Mouse (Mus musculus) intestine, postnatal 0 days (tissue): Measurements from ENCODE around the gene Atp8a2. TPM values are rescaled to one million over a fixed set of nuclear protein-coding genes. Genes with fewer than 3 reads are reported as not detected.

Experiments used
- ATAC-seq: fragments of 200-750 bp; cut with Nextera tagmentation; 2 replicates; pipeline ENCODE4 v1.8.0; 2017; ENCODE audit warnings: mild to moderate bottlenecking, moderate TSS enrichment, moderate library complexity
- H3K27ac ChIP-seq: fragments of 300-500 bp; sonication (generic); 2 replicates; pipeline ENCODE4 v1.5.1; 2014; ENCODE audit warnings: mild to moderate bottlenecking, low read depth, low read length, moderate library complexity
- H3K27me3 ChIP-seq: fragments of 300-500 bp; sonication (generic); replicated peaks from 2 replicates; pipeline ENCODE4 v1.6.1; 2014; ENCODE audit warnings: low read length, mixed read lengths; ENCODE audit not compliant: control insufficient read depth, insufficient read depth
- H3K36me3 ChIP-seq: fragments of 300-500 bp; sonication (generic); 2 replicates; pipeline ENCODE4 v1.6.1; 2014; ENCODE audit warnings: mild to moderate bottlenecking, moderate library complexity; ENCODE audit not compliant: control insufficient read depth, insufficient read depth
- H3K4me1 ChIP-seq: fragments of 300-500 bp; sonication (generic); replicated peaks from 2 replicates; pipeline ENCODE4 v1.6.1; 2014; ENCODE audit warnings: antibody characterized with exemption, low read length, mixed read lengths; ENCODE audit not compliant: control insufficient read depth, insufficient read depth
- H3K4me2 ChIP-seq: fragments of 300-500 bp; sonication (generic); replicated peaks from 2 replicates; pipeline ENCODE4 v1.6.1; 2014; ENCODE audit warnings: low read depth, mild to moderate bottlenecking, moderate library complexity
- H3K4me3 ChIP-seq: fragments of 300-500 bp; sonication (generic); 2 replicates; pipeline ENCODE4 v1.5.1; 2014; ENCODE audit warnings: low read depth, low read length
- H3K9ac ChIP-seq: fragments of 300-500 bp; sonication (generic); 2 replicates; pipeline ENCODE4 v1.6.1; 2014; ENCODE audit warnings: mild to moderate bottlenecking, low read depth, low read length
- H3K9me3 ChIP-seq: fragments of 300-500 bp; sonication (generic); 2 replicates; pipeline ENCODE4 v1.6.1; 2016; ENCODE audit warnings: mixed run types; ENCODE audit not compliant: control insufficient read depth
- CTCF ChIP-seq: sonication (generic); IDR thresholded peaks from 2 replicates; pipeline ENCODE4 v1.5.1; 2016; ENCODE audit warnings: low read depth, mild to moderate bottlenecking, control low read depth, antibody characterized with exemption, moderate library complexity
- WGBS: fragments of 180-500 bp; shearing (Covaris S2); extraction: QIAGEN DNeasy Blood & Tissue Kit; methylation state at CpG from one replicate; pipeline ENCODE4 v1.1.7; 2014; 5-methylcytosine and 5-hydroxymethylcytosine counted together
- polyA plus RNA-seq: library from polyadenylated mRNA; unstranded; fragments of >200 nt; fragmentation: Nextera tagmentation; extraction: Ambion mirVana; gene quantifications from 2 replicates; pipeline ENCODE4 v1.2.1, GENCODE M21; 2015

Gene Atp8a2
- polyA plus RNA-seq, 1 experiment from 2014 or later: 5.1 TPM

DNA sequence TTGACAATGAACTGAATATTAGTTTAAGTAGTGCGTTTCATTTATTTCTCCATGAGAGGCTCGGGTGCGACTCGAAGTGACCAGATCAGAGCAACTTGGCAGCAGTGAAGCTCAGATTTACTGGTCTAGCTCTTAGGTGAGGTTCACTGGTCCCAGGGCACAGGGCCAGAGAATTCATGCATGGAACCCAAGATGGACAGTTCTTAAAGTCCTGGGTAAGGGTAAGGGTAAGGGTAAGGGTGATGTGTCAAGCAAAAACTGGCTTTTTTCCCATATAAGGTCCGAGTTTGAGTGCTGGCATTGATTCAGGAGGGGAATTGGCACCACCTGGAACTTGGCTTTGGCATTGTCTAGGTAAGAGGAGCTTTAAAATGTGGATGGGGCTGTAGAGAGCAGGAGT lies 305.5 kb downstream of the Atp8a2 start:
- Histone ChIP-seq H3K9ac (no peak overlapping the region), H3K4me3 (no peak overlapping the region), H3K27ac (no peak overlapping the region), H3K9me3 (no peaks in the 10 kb centered on the region), H3K36me3 (no peaks in the 10 kb centered on the region), H3K4me2 (no peak overlapping the region), H3K27me3 (no peaks in the 10 kb centered on the region), H3K4me1 (no peaks in the 10 kb centered on the region)
- no peak for ATAC-seq
- WGBS: 89% methylated on average over 5 of the region's 5 CpGs
- TF ChIP-seq CTCF: no peak

DNA sequence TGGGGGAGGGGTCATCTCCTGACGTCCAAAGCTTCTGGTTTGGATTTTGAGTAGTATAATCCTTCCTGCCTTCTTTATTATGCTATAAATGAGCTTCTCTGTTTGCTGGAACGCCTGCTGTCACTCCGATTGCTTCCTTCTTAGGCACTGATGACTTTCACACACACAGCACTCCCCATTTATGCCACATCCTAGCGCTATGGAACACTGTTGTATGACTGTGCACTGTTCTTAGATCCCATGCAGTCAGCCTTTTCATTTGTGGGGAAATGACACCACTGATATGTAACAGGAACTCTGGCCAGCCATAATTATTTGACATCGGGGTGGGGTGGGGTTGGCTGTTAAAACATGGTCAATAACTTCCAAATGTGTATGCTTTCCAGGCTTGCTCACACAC lies 306.2 kb downstream of the Atp8a2 start:
- H3K27ac ChIP-seq: no peak overlapping the region
- 0 out of 2 replicates have a peak, but pooled peaks have one; percentile 2 for TF ChIP-seq CTCF
- no peak overlapping the region for H3K9ac ChIP-seq
- H3K4me3 ChIP-seq: no peak overlapping the region
- H3K4me1 ChIP-seq: no peaks in the 10 kb centered on the region
- no peaks in the 10 kb centered on the region for H3K27me3 ChIP-seq
- H3K4me2 ChIP-seq: no peak overlapping the region
- H3K9me3 ChIP-seq: no peaks in the 10 kb centered on the region
- 41% methylated on average over 5 of the region's 5 CpGs for WGBS
- no peaks in the 10 kb centered on the region for H3K36me3 ChIP-seq
- peak; percentile 68 for ATAC-seq

DNA sequence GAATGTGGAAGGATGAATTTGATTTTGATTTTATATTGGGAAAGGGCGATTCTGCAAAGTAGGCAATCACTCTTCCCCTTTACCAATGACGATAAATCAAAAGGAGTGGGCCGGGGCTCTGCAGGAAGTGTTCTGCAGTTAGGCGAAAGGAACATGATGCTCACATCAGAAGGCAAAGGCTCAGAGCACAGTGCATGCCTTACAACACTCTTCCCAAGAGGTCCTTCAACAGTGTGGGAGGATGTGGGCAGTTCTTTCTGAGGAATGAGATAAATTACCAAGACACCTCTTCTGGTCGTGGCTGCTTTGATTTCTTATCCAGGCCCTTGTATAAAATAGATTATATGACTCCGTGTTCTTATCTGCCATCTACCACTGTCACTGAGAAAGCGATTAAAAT lies 306.9 kb downstream of the Atp8a2 start:
- ATAC-seq: no peak
- no peaks in the 10 kb centered on the region for H3K9me3 ChIP-seq
- no peaks in the 10 kb centered on the region for H3K36me3 ChIP-seq
- H3K4me3 ChIP-seq: no peak overlapping the region
- H3K9ac ChIP-seq: no peak overlapping the region
- no peak overlapping the region for H3K4me2 ChIP-seq
- 72% methylated on average over 7 of the region's 7 CpGs for WGBS
- no peaks in the 10 kb centered on the region for H3K4me1 ChIP-seq
- TF ChIP-seq CTCF: no peak
- H3K27ac ChIP-seq: no peak overlapping the region
- H3K27me3 ChIP-seq: no peaks in the 10 kb centered on the region

DNA sequence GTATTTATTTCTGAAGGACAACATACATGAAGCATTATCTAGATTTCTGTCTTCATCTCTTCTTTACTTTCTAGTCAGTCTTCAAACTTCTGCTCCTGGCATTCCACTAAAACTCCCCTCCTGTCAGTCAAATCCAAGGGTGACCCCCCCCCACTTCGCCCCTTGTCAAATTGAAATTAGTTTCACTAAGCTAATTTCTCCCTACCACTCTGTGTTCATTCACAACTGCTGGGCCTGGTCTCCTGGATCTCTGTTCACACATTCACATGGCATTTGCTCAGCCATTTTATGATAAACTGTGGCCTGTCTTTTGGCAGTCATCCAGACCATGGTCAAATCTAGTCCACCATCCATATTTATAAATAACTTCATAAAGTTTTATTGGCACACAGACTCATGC lies 308.5 kb downstream of the Atp8a2 start:
- H3K4me1 ChIP-seq: no peaks in the 10 kb centered on the region
- H3K36me3 ChIP-seq: no peaks in the 10 kb centered on the region
- H3K27me3 ChIP-seq: no peaks in the 10 kb centered on the region
- H3K27ac ChIP-seq: no peak overlapping the region
- no peak overlapping the region for H3K4me3 ChIP-seq
- H3K9ac ChIP-seq: no peak overlapping the region
- TF ChIP-seq CTCF: no peak
- 97% methylated on average over 1 of the region's 1 CpGs for WGBS
- H3K4me2 ChIP-seq: no peak overlapping the region
- H3K9me3 ChIP-seq: no peaks in the 10 kb centered on the region
- ATAC-seq: no peak

DNA sequence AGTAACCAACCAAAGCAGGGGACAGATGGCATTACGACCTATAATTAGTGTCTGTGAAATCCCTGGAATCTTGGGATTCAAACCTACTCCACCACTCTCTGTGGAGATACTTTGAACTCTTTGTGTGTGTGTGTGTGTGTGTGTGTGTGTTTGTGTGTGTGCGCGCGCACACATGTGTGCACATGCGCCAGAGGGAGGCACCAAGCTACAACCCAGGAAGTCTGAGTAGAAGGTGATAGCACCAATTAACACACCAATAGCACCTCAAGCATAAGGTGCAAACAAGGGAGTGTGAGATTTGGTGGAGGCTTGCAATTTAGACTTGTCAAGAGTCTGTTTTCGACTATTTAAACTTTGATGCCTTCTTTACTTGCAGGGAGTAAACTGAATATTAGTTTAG lies 308.9 kb downstream of the Atp8a2 start:
- Histone ChIP-seq H3K9ac (no peak overlapping the region), H3K4me1 (no peaks in the 10 kb centered on the region), H3K27me3 (no peaks in the 10 kb centered on the region), H3K9me3 (no peaks in the 10 kb centered on the region), H3K4me2 (no peak overlapping the region), H3K27ac (no peak overlapping the region), H3K4me3 (no peak overlapping the region), H3K36me3 (no peaks in the 10 kb centered on the region)
- 86% methylated on average over 6 of the region's 6 CpGs for whole genome bisulfite sequencing
- TF ChIP-seq CTCF: no peak
- ATAC-seq: no peak

DNA sequence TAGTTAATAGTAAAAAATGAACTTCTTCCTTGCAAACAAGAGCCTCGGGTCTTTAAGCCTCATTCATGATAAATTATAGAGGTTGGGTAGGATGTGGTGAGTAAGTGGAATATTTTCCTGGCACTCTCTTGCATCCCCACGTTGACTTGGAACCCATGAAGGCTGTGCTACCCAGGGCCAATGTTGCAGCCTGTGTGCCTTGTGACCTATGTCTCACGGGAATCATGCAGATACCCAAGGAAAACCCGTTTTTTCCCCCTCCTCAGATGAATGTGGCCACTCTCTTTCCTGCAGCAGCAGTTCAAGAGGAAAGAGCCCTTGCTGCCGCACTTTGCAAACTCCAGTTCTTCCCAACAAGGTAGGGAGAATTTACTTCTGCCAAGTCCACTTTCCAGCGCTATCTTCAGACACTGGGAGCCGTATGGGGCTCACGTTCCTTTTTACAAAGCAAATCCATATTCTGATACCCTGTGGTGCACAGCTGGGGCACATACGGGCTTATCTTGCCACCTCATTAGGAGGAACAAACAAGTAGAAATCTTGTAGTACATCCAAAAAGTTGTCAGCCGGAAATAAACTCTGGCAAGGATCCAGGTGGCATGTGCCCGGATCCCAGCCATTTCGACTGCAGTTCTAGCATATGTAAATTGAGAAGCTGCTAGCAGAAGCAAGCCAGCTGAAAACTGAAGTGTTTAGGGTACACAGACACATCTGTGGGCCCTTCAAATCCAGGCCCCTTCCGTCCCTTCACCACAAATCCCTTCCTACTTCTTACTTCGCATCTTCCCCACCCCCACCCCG lies 309.7 kb downstream of the Atp8a2 start:
- no peaks in the 10 kb centered on the region for H3K36me3 ChIP-seq
- H3K27me3 ChIP-seq: no peaks in the 10 kb centered on the region
- no peaks in the 10 kb centered on the region for H3K4me1 ChIP-seq
- H3K9me3 ChIP-seq: no peaks in the 10 kb centered on the region
- 43% methylated on average over 15 of the region's 15 CpGs for WGBS
- H3K27ac ChIP-seq: no peak overlapping the region
- H3K4me2 ChIP-seq: no peak overlapping the region
- H3K4me3 ChIP-seq: no peak overlapping the region
- ATAC-seq: no peak
- H3K9ac ChIP-seq: no peak overlapping the region
- no peak for TF ChIP-seq CTCF
